Mouse (Mus musculus) adrenal gland, postnatal 25 days (tissue): Measurements from ENCODE around the gene Abca17. TPM values are rescaled to one million over a fixed set of nuclear protein-coding genes. Genes with fewer than 3 reads are reported as not detected.

Experiments used
- DNase-seq: peaks from one replicate; pipeline ENCODE4 v3.0.0; 2021; ENCODE audit warnings: mixed read lengths
- microRNA-seq, 2 experiments: library from miRNA; unstranded; fragments of <30 nt; microRNA quantifications; one replicate each; pipeline ENCODE4 v1.2.0; 2021
- total RNA-seq: library from RNA; stranded (reverse); gene quantifications from 2 replicates; pipeline ENCODE4 v1.2.3, GENCODE M21; 2021

Gene Abca17
- total RNA-seq, 1 experiment from 2014 or later: 0.12 TPM

DNA sequence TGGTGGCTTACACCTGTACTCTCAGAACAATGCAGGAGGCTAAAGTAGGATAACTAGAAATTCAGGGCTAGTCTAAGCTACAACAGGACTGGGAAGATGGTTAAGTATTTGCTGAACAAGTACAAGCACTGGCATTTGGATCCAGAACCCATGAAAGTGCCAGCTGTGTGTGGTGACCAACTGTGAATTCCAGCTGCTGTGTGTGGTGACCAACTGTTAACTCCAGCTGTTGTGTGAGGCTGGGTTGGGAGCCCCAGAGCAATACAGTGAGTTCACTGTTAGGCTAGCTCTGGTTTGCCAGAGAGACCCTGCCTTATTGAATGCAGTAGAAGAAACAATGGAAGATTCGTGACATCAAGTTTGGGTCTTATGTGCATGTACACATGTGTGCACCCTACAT lies 114.4 kb downstream of the Abca17 start:
- no peak for DNase-seq

DNA sequence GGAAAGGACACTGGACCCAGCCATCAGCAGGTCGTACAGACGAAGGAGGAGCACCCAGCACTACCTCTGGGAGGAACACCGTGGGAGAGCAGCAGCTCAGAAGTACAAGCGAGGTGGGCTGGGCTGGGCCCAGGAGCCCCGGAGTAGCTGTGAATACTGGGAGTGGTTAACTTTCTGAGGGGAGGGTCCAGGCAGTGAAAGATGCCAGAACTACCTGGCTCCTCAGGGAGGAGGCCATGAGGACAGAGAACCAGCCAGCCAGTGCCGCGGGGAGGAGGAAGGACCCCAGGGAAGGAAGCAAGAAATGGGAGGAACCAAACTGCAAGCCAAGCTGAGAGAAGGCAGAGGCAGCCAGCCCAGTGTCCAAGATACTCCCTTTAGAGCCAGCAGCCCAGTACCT lies 122.9 kb downstream of the Abca17 start:
- no peak for DNase-seq

DNA sequence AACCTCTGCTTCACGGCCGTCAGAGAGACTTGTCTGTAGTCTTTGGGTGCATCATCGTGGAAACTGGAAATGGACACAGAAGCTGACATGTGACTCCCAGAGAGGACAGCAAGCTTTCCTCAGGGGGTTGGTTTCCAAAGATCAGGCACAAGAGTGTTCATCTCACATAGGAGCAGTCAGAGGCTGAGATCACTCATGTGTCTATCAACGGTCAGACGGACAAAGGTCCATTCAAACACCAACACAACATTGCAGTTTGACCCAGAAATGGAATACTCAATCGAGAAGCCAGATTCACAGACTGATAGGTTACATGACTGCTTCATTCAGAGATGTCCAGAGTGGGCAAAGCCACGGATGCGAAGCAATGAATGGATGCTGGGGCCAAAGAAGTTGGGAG lies 124.1 kb downstream of the Abca17 start:
- no peak for DNase-seq

DNA sequence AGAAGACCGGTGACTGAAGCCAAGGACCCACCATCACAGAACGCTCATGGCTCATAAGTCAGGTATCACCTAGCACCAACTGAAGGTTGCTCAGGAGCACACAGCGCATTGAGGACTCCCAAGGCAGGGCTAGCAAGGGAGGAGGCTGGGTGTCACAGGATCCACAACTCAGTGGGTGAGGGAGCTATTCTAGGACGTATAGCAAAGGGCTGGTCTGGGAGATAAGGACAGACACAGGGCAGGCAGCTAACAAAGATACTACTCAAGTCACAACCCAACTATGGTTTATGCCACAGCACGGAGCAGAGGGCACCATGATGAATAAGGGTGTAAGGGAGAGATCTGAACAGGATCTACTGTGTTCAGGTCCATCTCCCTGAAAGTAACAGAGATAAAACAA lies 125.0 kb downstream of the Abca17 start:
- no peak for DNase-seq

DNA sequence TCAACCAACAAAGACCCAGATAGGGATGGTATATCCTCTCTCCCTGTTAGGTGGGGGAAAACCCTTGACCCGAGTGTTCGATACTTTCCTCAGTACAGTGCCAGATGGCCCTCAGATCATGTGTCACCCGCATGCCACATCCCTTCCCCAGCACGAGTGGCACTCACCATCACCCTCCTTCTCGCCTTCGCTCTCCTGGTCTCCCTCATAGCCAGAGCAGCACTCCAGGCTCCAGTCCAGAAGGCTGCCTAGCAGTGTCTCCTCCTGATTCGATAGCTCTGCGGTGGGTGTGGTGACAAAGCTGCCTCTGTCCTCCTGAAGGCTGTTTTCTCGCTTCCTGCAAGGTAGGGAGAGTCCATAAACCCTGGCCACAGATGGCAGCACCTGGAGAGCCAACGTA lies 126.1 kb downstream of the Abca17 start:
- DNase-seq: no peak

DNA sequence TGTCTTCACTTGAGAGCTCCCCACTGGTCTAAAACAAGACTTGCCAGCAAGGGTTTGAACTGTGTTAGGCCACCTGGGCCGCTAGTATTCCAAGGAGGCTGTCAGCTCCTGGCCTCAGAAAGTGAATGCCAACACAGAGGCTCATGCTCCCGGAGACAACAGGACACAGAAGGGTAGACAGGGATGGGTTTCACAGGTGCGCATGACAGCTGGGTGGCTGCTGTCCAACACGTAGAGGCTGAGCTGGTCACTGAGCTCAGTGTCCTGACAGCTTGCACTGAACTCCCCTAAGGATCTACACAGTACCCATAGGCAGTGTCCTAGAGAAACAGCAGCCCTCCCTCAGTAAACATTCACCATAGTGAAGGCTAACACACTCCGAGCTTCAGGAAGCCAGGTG lies 127.4 kb downstream of the Abca17 start:
- DNase-seq: no peak

DNA sequence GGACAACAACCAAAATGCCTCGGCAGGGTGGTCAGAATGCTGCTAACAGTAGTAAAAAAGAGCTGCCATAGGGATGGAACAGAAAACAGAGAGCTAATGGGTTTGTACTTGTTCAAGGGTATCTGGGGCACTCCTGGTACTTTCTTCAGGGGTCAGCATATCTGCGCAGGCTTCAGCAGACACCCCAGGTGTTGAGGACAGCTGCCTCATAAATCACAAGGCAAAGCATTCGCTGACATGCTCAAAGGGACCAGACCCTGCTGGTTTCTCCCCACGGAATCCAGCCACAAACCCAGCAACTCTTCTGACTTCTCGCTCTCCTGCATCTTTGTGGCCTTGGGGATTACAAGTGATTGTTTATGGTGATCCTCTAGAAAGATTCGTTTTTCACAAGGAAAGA lies 128.2 kb downstream of the Abca17 start:
- DNase-seq: no peak

DNA sequence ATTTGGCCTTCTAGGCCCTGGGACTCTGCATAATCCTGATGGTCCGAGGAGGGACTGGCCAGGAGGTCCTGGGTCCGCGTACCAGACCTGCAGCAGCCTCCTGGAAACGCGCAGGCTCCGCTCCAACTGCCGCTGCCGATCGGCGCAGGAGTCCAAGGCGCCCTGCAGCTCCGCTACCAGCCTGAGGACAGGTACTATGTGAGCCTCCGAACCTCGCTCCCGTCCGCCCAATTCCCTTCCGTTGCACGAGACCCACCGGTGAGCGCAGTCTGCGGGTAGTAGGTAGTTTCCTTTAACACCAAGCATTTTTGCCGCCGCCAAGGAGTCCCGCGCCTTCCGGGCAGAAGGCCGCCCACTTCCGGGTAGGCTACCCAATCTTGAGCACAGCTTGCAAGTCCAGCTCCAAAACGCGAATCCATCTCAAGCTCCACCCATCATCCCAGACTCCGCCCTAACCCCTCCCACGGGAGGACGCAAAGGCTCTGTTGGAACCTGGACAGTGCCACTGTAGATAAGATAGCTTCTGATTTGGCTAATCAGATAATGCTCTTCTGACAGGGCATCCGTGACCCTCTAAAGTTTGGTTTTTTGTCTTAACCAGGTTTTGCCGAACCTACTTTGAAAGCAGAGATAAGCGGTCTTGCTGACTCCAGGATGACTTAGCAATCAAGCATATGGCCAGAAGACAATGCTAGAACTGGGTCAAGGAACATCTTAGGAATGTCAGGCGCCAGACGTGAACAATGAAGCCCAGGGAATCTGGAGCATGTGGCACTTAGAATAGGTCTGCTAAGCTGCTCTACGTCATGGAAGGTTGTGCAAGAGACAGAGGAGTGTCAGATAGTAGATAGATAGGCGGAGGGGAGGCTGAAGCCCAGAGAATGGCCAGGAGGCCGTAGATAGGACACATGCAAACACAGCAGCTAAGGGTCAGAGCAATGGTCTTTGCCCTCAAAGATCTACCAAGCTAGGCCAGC lies 130.1 kb downstream of the Abca17 start, which contains the start of gene Tedc2:
Gene Tedc2, minus strand, starts transcription at position 417 of the 977 bp plus-strand sequence.
- peak; percentile 91 for DNase-seq

DNA sequence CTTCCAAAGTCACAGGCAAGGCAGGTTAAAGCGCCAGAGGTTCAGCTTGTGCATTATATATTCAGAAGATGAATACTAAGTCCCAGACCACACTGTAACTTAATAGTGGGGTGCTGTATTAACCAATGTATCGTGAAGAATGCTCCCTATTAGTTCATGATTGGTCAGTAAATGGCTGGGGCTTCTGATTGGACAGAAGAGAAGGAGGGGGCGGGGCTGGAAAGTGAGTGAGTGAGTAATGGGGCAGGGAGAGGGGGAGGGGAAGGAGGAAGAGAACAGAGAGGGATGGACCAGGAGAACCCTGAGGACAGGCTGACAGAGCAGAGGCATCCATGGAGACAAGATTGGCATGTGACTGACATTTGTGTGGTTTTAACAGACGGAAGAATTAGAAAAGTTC lies 134.0 kb downstream of the Abca17 start:
- no peak for DNase-seq

Small RNA genes lying within 50 kb of the gene (microRNA-seq; reads per million reads assigned to microRNA genes)
- gene Gm24427 (0 reads per million in 2 experiments), gene Mir5134 (0.69 to 0.71 reads per million in 2 experiments), gene Mir6965 (0 to 0.34 reads per million in 2 experiments)

Other genes starting within 250 kb of the Abca17 start
- gene Pdpk1, start 200.1 kb downstream of the Abca17 start, total RNA-seq: 52.0 and 57.2 TPM in 2 replicates
- gene Amdhd2, start 187.3 kb downstream of the Abca17 start, total RNA-seq: 38.1 and 45.6 TPM in 2 replicates
- gene Atp6v0c, start 181.4 kb downstream of the Abca17 start, total RNA-seq: 412 and 427 TPM in 2 replicates
- gene Tbc1d24, start 145.5 kb downstream of the Abca17 start, total RNA-seq: 13.8 and 22.4 TPM in 2 replicates
- 2.0 and 2.5 TPM in 2 replicates for gene Ntn3, start 141.5 kb downstream of the Abca17 start, total RNA-seq
- gene Tedc2, start 130.2 kb downstream of the Abca17 start, total RNA-seq: 8.9 and 10.1 TPM in 2 replicates
- 8.3 and 9.6 TPM in 2 replicates for gene Ccnf, start 99.6 kb downstream of the Abca17 start, total RNA-seq
- 23.8 and 28.1 TPM in 2 replicates for gene Abca3, start 882 bp upstream of the Abca17 start, total RNA-seq
- 72.0 and 76.1 TPM in 2 replicates for gene Rnps1, start 63.5 kb upstream of the Abca17 start, total RNA-seq
- gene Eci1, start 75.6 kb upstream of the Abca17 start, total RNA-seq: 228 and 261 TPM in 2 replicates
- 2.7 and 3.5 TPM in 2 replicates for gene Dnase1l2, start 92.0 kb upstream of the Abca17 start, total RNA-seq
- gene E4f1, start 119.2 kb upstream of the Abca17 start, total RNA-seq: 21.7 and 33.7 TPM in 2 replicates
- 71.8 and 83.4 TPM in 2 replicates for gene Pgp, start 119.3 kb upstream of the Abca17 start, total RNA-seq
- gene Bricd5, start 122.8 kb upstream of the Abca17 start, total RNA-seq: 0.85 and 0.95 TPM in 2 replicates
- gene Mlst8, start 128.0 kb upstream of the Abca17 start, total RNA-seq: 29.7 and 37.3 TPM in 2 replicates
- gene Caskin1, start 137.5 kb upstream of the Abca17 start, total RNA-seq: 26.2 and 60.8 TPM in 2 replicates
- gene Traf7, start 176.9 kb upstream of the Abca17 start, total RNA-seq: 105 and 133 TPM in 2 replicates
- 1.3 and 1.4 TPM in 2 replicates for gene Rab26, start 183.1 kb upstream of the Abca17 start, total RNA-seq
- gene Pkd1, start 198.8 kb upstream of the Abca17 start, total RNA-seq: 45.2 and 65.8 TPM in 2 replicates